33 mouse cellular contexts compared by ENCODE assay signal in genomic region chr4:144441095-144441494, GRCm38 (mm10). TPM values are rescaled to one million over a fixed set of nuclear protein-coding genes. Genes with fewer than 3 reads are reported as not detected.
"Had no signal": no experiment of that assay in that cellular context is flagged by ENCODE, and none has a peak within 500 bp of the region (broad histone marks: within the 10 kb centered on the region; RNA-seq: fewer than 3 reads in every experiment).

No protein-coding gene starts in this region.

- H3K27me3 ChIP-seq: embryonic facial prominence, embryonic 12.5 days; embryonic facial prominence, embryonic 13.5 days; embryonic facial prominence, embryonic 15.5 days; forebrain, embryonic 12.5 days; forebrain, embryonic 15.5 days; heart, embryonic 12.5 days had no signal

- H3K9me3 ChIP-seq: embryonic facial prominence, embryonic 15.5 days; heart, embryonic 10.5 days had no signal

- H3K27ac ChIP-seq: embryonic facial prominence, embryonic 12.5 days; embryonic facial prominence, embryonic 13.5 days; embryonic facial prominence, embryonic 15.5 days; forebrain, embryonic 10.5 days; forebrain, embryonic 12.5 days; forebrain, embryonic 15.5 days; gastrocnemius, adult 2 months; heart, adult 2 months; heart, embryonic 10.5 days had no signal

- H3K4me1 ChIP-seq: embryonic facial prominence, embryonic 12.5 days; embryonic facial prominence, embryonic 13.5 days; embryonic facial prominence, embryonic 15.5 days; forebrain, embryonic 10.5 days; forebrain, embryonic 12.5 days; forebrain, embryonic 15.5 days; heart, embryonic 10.5 days; heart, embryonic 12.5 days had no signal

- H3K36me3 ChIP-seq: embryonic facial prominence, embryonic 12.5 days; embryonic facial prominence, embryonic 13.5 days; embryonic facial prominence, embryonic 15.5 days; forebrain, embryonic 10.5 days; forebrain, embryonic 12.5 days; forebrain, embryonic 15.5 days; heart, embryonic 10.5 days; heart, embryonic 12.5 days had no signal

- H3K4me2 ChIP-seq: embryonic facial prominence, embryonic 12.5 days; embryonic facial prominence, embryonic 13.5 days; embryonic facial prominence, embryonic 15.5 days; forebrain, embryonic 12.5 days; forebrain, embryonic 15.5 days; heart, embryonic 11.5 days; heart, embryonic 12.5 days had no signal

- DNase-seq: cerebellum, adult 8-10 months; cerebellum, adult 9-10 months; cerebellum, adult 9-11 months; cerebellum, postnatal 10 days; cerebellum, postnatal 14 days; cerebellum, postnatal 25 days; cerebellum, postnatal 36 days; embryo, embryonic 11 days; forebrain, postnatal 0 days; gastrocnemius, adult 2 months; gastrocnemius, postnatal 10 days; gastrocnemius, postnatal 14 days; gastrocnemius, postnatal 25 days; gastrocnemius, postnatal 36 days; heart, adult 11 months; heart, adult 18-20 months; heart, adult 2 months had no signal

- H3K4me3 ChIP-seq: embryonic facial prominence, embryonic 12.5 days; embryonic facial prominence, embryonic 13.5 days; embryonic facial prominence, embryonic 15.5 days; erythroblast, embryonic 14.5 days; forebrain, embryonic 10.5 days; forebrain, embryonic 12.5 days; forebrain, embryonic 15.5 days; gastrocnemius, adult 2 months; heart, adult 2 months; heart, embryonic 10.5 days; heart, embryonic 12.5 days had no signal

- ATAC-seq: forebrain, embryonic 14.5 days; forebrain, embryonic 15.5 days; forebrain, embryonic 16.5 days; forebrain, postnatal 0 days had no signal

- H3K9ac ChIP-seq: embryonic facial prominence, embryonic 12.5 days; embryonic facial prominence, embryonic 13.5 days; embryonic facial prominence, embryonic 15.5 days; forebrain, embryonic 12.5 days; forebrain, embryonic 15.5 days; forebrain, postnatal 0 days; heart, embryonic 12.5 days had no signal

RNA-seq across cellular contexts. Expression of gene 1700012P22Rik, which starts 2.5 kb away (rescaled TPM):
- polyA plus RNA-seq: cortical plate, adult 2 months; embryonic facial prominence, embryonic 12.5 days; embryonic facial prominence, embryonic 13.5 days; embryonic facial prominence, embryonic 14.5 days; erythroblast, embryonic 14.5 days; forebrain, embryonic 10.5 days; forebrain, embryonic 11.5 days; forebrain, embryonic 12.5 days; forebrain, embryonic 14.5 days; forebrain, embryonic 15.5 days; forebrain, embryonic 16.5 days; forebrain, postnatal 0 days; frontal cortex, adult 2 months; heart, adult 2 months; heart, embryonic 10.5 days; heart, embryonic 11.5 days; heart, embryonic 12.5 days had no signal

RNA-seq across cellular contexts. Expression of gene Gm9944, which starts 12.0 kb away (rescaled TPM):
- polyA plus RNA-seq: cortical plate, adult 2 months; embryonic facial prominence, embryonic 12.5 days; embryonic facial prominence, embryonic 13.5 days; embryonic facial prominence, embryonic 14.5 days; embryonic facial prominence, embryonic 15.5 days; erythroblast, embryonic 14.5 days; forebrain, embryonic 10.5 days; forebrain, embryonic 11.5 days; forebrain, embryonic 12.5 days; forebrain, embryonic 14.5 days; forebrain, embryonic 15.5 days; forebrain, embryonic 16.5 days; forebrain, postnatal 0 days; frontal cortex, adult 2 months; heart, adult 2 months; heart, embryonic 10.5 days; heart, embryonic 11.5 days; heart, embryonic 12.5 days had no signal

RNA-seq across cellular contexts. Expression of gene Aadacl3, which starts 22.5 kb away (rescaled TPM):
- polyA plus RNA-seq: cortical plate, adult 2 months; embryonic facial prominence, embryonic 12.5 days; embryonic facial prominence, embryonic 13.5 days; embryonic facial prominence, embryonic 14.5 days; embryonic facial prominence, embryonic 15.5 days; erythroblast, embryonic 14.5 days; forebrain, embryonic 10.5 days; forebrain, embryonic 11.5 days; forebrain, embryonic 12.5 days; forebrain, embryonic 14.5 days; forebrain, embryonic 15.5 days; forebrain, embryonic 16.5 days; forebrain, postnatal 0 days; frontal cortex, adult 2 months; heart, adult 2 months; heart, embryonic 10.5 days; heart, embryonic 11.5 days; heart, embryonic 12.5 days had no signal

RNA-seq across cellular contexts. Expression of gene Pramef12, which starts 32.8 kb away (rescaled TPM):
- polyA plus RNA-seq: cortical plate, adult 2 months; embryonic facial prominence, embryonic 12.5 days; erythroblast, embryonic 14.5 days; forebrain, embryonic 10.5 days; forebrain, embryonic 11.5 days; forebrain, embryonic 12.5 days; forebrain, embryonic 14.5 days; forebrain, embryonic 15.5 days; forebrain, embryonic 16.5 days; forebrain, postnatal 0 days; heart, embryonic 11.5 days had no signal
